Mouse (Mus musculus) spleen, adult 2 months (tissue): ENCODE data around the gene Nrap.

Experiments used
- CTCF ChIP-seq: fragments of 200-500 bp; IDR thresholded peaks from 2 replicates; pipeline ENCODE4 v1.5.1; 2011; ENCODE audit warnings: mild to moderate bottlenecking, inconsistent platforms; ENCODE audit not compliant: insufficient read depth, insufficient read length, insufficient replicate concordance; ENCODE audit errors: extremely low read depth
- POLR2A ChIP-seq: fragments of 200-500 bp; IDR thresholded peaks from 2 replicates; pipeline ENCODE4 v1.6.1; 2011; ENCODE audit warnings: low read depth, low read length, inconsistent platforms

- TF ChIP-seq CTCF (no peak), POLR2A (no peak)
Measured at GRCm38 (mm10) chr19:56370389-56371150, 19.3 kb downstream of the Nrap start.
